Mouse (Mus musculus): ENCODE data around the gene Olfr73. TPM values are rescaled to one million over a fixed set of nuclear protein-coding genes. Genes with fewer than 3 reads are reported as not detected.
"Not testable (repeated sequence)": the region's sequence is repeated elsewhere in the genome, so short reads cannot be mapped to it uniquely, and the experiment has no call there.

Olfr73 gene
- not detected in 2 replicates for polyA plus RNA-seq (2014; fragmentation: Nextera tagmentation; extraction: Ambion mirVana)

DNA sequence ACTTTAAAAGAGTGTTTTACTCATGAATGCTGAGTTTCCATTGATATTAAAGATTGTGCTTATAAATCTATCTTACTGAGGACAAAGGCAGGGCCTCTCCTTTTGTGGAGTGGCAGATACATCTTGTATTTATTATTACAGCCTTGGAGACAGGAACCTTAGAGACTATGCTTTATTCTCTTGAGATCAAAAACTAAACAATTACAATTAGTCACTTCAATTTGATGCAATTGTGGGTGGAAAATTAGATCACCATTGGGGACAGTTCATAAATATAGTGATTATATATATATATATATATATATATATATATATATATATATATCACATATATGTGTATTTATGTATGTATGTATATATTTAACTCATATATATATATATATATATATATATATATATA is at the start of gene Olfr73:
Gene Olfr73 (minus strand): TSS at position 101 of the 400 bp plus-strand sequence.
- no peaks in the 10 kb centered on the region for H3K9me3 ChIP-seq (ENCODE audit: control insufficient read depth, low read length)
- no peak within 1 kb of the TSS for H3K4me2 ChIP-seq (ENCODE audit: low read length)
- H3K4me1 ChIP-seq (ENCODE audit: control insufficient read depth in 2 of 2, insufficient read depth in 2 of 2, low read length in 2 of 2), result no peaks in the 10 kb centered on the region
- no peak for ATAC-seq (ENCODE audit: insufficient number of reproducible peaks, insufficient read depth, low FRiP score, low read depth)
- no peak within 1 kb of the TSS for H3K27ac ChIP-seq (replicated peaks in 1 of 2; ENCODE audit: control insufficient read depth in 1 of 2, insufficient read depth in 1 of 2, low read depth in 2 of 2, low read length in 2 of 2)
- H3K36me3 ChIP-seq (ENCODE audit: control insufficient read depth, insufficient read depth, low read length), result no peaks in the 10 kb centered on the region
- H3K4me3 ChIP-seq (ENCODE audit: control insufficient read depth in 1 of 2, insufficient read depth in 1 of 2, low read depth in 1 of 2, low read length in 2 of 2), result no peak within 1 kb of the TSS
- no peaks in the 10 kb centered on the region for H3K27me3 ChIP-seq (ENCODE audit: control insufficient read depth, insufficient read depth, low read length)
- H3K9ac ChIP-seq (ENCODE audit: low read length), result no peak within 1 kb of the TSS

DNA sequence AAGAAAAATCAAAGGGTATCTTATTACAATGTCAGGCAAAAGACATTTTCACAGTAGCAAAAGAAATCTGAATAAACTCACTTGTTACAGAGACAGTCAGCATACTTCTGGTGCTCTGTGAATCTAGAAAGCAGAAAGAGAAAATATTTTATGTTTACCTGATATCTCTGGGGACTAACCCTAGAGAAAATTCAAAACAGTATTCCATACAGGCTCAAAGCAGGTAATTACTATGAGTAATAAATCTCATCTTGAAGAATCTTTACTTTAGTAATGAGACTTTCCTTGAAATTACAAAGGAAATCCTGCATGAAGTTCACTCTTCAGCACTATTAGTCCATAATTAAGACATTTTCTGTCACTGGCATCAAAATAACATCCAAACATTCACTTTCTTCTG is 34.2 kb upstream of the Olfr73 start, which contains the start of gene Olfr1163:
Gene Olfr1163 (minus strand): TSS at position 101 of the 400 bp plus-strand sequence.
- H3K27ac ChIP-seq (replicated peaks in 1 of 2; ENCODE audit: control insufficient read depth in 1 of 2, insufficient read depth in 1 of 2, low read depth in 2 of 2, low read length in 2 of 2), result no peak within 1 kb of the TSS
- H3K36me3 ChIP-seq (ENCODE audit: control insufficient read depth, insufficient read depth, low read length), result no peaks in the 10 kb centered on the region
- no peaks in the 10 kb centered on the region for H3K9me3 ChIP-seq (ENCODE audit: control insufficient read depth, low read length)
- no peak within 1 kb of the TSS for H3K9ac ChIP-seq (ENCODE audit: low read length)
- no peak within 1 kb of the TSS for H3K4me2 ChIP-seq (ENCODE audit: low read length)
- no peaks in the 10 kb centered on the region for H3K4me1 ChIP-seq (ENCODE audit: control insufficient read depth in 2 of 2, insufficient read depth in 2 of 2, low read length in 2 of 2)
- H3K4me3 ChIP-seq (ENCODE audit: control insufficient read depth in 1 of 2, insufficient read depth in 1 of 2, low read depth in 1 of 2, low read length in 2 of 2), result no peak within 1 kb of the TSS
- H3K27me3 ChIP-seq (ENCODE audit: control insufficient read depth, insufficient read depth, low read length), result no peaks in the 10 kb centered on the region
- no peak for ATAC-seq (ENCODE audit: insufficient number of reproducible peaks, insufficient read depth, low FRiP score, low read depth)

DNA sequence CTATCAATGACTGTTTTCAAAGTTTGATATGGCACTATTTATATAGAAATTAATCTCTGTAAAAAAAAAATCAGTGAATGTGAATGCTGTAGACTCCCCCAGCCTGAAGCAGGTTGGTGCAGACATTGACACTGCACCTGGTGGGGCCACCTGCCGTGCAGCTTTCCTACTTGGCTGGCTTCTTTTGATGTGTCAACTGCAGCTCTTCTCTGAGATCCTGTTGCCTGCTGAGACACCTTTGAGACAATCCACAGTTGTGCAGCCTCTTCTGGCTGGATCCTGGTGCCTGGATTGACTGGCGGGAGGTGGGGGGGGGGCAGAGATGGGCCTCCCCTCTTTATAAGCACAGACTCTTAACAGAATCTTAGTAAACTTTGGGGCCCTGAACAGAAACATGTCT is 26.1 kb upstream of the Olfr73 start:
- WGBS, result 77% methylated on average over 2 of the region's 2 CpGs
- H3K36me3 ChIP-seq (ENCODE audit: control insufficient read depth, insufficient read depth, low read length), result no peaks in the 10 kb centered on the region
- H3K27ac ChIP-seq (replicated peaks in 1 of 2; ENCODE audit: control insufficient read depth in 1 of 2, insufficient read depth in 1 of 2, low read depth in 2 of 2, low read length in 2 of 2), result no peak overlapping the region
- ATAC-seq (ENCODE audit: insufficient number of reproducible peaks, insufficient read depth, low FRiP score, low read depth), result no peak
- 0 out of 2 replicates have a peak, but pooled peaks cover 2% of the 10 kb centered on the region for H3K9me3 ChIP-seq (ENCODE audit: control insufficient read depth, low read length)
- H3K4me3 ChIP-seq (ENCODE audit: control insufficient read depth in 1 of 2, insufficient read depth in 1 of 2, low read depth in 1 of 2, low read length in 2 of 2), result no peak overlapping the region
- H3K4me2 ChIP-seq (ENCODE audit: low read length), result no peak overlapping the region
- no peaks in the 10 kb centered on the region for H3K27me3 ChIP-seq (ENCODE audit: control insufficient read depth, insufficient read depth, low read length)
- H3K9ac ChIP-seq (ENCODE audit: low read length), result no peak overlapping the region
- no peaks in the 10 kb centered on the region for H3K4me1 ChIP-seq (ENCODE audit: control insufficient read depth in 2 of 2, insufficient read depth in 2 of 2, low read length in 2 of 2)

DNA sequence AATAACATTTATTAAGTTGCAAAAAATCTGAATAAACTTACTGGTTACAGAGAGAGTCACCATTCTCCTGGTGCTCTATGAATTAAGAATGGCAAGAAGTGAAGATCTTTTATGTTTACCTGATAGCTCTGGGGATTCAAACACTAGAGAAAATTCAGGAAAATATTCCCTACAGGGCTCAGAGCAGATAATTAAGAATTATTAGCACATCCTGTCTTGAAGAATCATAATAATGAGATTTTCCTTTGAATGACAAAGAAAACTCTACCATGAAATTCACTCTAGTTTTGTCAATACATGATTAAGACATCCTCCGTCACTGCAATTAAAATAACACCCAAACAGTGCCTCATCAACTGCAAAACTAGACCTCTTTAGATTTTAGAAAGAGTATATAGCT is 13.5 kb upstream of the Olfr73 start, which contains the start of gene Olfr1162:
Gene Olfr1162 (minus strand): TSS at position 101 of the 400 bp plus-strand sequence.
- Histone ChIP-seq H3K9ac (ENCODE audit: low read length) (no peak within 1 kb of the TSS), H3K9me3 (ENCODE audit: control insufficient read depth, low read length) (no peaks in the 10 kb centered on the region), H3K4me3 (ENCODE audit: control insufficient read depth in 1 of 2, insufficient read depth in 1 of 2, low read depth in 1 of 2, low read length in 2 of 2) (no peak within 1 kb of the TSS), H3K4me2 (ENCODE audit: low read length) (no peak within 1 kb of the TSS), H3K4me1 (ENCODE audit: control insufficient read depth in 2 of 2, insufficient read depth in 2 of 2, low read length in 2 of 2) (no peaks in the 10 kb centered on the region), H3K36me3 (ENCODE audit: control insufficient read depth, insufficient read depth, low read length) (no peaks in the 10 kb centered on the region), H3K27me3 (ENCODE audit: control insufficient read depth, insufficient read depth, low read length) (no peaks in the 10 kb centered on the region), H3K27ac (replicated peaks in 1 of 2; ENCODE audit: control insufficient read depth in 1 of 2, insufficient read depth in 1 of 2, low read depth in 2 of 2, low read length in 2 of 2) (no peak within 1 kb of the TSS)
- no peak for ATAC-seq (ENCODE audit: insufficient number of reproducible peaks, insufficient read depth, low FRiP score, low read depth)
- 73% methylated on average over 1 of the region's 1 CpGs for WGBS

DNA sequence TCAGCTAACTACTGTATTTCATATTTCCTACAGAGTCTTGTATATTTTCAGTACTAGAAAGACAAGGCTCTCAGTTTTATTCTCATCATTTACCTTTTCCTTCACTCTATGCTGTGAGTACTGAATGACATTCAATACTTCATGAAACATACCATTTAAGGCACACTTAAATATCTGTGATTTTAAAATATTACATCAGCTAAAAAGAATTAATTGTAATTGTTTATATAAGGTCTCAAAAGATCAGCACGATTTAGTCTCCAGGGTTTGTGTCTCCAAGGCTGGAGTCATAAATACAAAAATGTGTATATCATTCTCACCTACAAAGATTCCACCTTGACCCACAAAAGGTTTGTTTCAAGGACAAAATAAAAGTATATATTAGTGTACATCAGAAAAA is 15.0 kb downstream of the Olfr73 start, which contains the start of gene Olfr1161:
Gene Olfr1161 (plus strand): TSS at position 301 of the 400 bp plus-strand sequence.
- ATAC-seq (ENCODE audit: insufficient number of reproducible peaks, insufficient read depth, low FRiP score, low read depth); H3K36me3 ChIP-seq (ENCODE audit: control insufficient read depth, insufficient read depth, low read length); H3K9ac ChIP-seq (ENCODE audit: low read length); H3K4me3 ChIP-seq (ENCODE audit: control insufficient read depth in 1 of 2, insufficient read depth in 1 of 2, low read depth in 1 of 2, low read length in 2 of 2); H3K4me2 ChIP-seq (ENCODE audit: low read length); H3K27ac ChIP-seq (replicated peaks in 1 of 2; ENCODE audit: control insufficient read depth in 1 of 2, insufficient read depth in 1 of 2, low read depth in 2 of 2, low read length in 2 of 2); H3K9me3 ChIP-seq (ENCODE audit: control insufficient read depth, low read length); H3K4me1 ChIP-seq (ENCODE audit: control insufficient read depth in 2 of 2, insufficient read depth in 2 of 2, low read length in 2 of 2); H3K27me3 ChIP-seq (ENCODE audit: control insufficient read depth, insufficient read depth, low read length): not testable (repeated sequence)
- 67% methylated on average over 1 of the region's 1 CpGs for WGBS

DNA sequence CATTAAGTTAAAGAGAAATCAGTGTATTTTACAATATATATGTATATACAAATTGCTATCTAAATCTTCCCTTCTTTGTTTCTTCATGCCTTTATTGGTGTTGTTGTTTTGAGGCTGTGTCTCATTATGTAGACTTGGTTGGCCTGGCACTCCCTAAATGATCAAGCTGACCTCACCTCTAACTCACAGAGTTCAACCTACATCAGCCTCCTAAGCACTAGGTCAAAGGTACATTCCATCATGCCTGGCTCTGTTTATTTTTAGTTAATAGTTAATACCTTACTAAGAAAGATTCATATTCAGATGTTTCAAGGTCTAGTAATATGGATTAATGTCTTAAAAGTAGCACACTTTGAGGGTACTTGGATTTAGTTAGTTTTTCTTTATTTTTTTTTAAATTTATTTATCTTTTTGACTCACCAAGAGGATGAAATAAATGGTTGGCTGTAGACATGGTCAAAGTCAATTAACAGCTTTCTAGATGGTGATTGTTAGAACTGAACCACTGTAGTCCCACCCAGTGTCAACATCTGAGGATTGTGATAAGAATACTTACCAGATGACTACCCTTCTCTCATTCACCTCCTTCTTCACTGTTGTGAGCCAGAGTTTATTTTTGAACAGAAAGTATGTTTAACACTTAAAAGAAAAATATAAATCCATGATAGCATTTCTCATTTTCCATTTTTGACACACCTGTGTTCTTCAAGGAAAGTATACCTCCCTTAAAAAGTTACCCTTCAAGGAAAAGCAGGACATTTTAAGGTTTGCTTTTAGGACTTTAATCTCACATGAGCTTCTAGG is 29.8 kb downstream of the Olfr73 start, which contains the start of gene Olfr1160:
Gene Olfr1160 (minus strand): TSS at position 754 of the 804 bp plus-strand sequence.
- Histone ChIP-seq H3K27me3 (ENCODE audit: control insufficient read depth, insufficient read depth, low read length) (no peaks in the 10 kb centered on the region), H3K4me3 (ENCODE audit: control insufficient read depth in 1 of 2, insufficient read depth in 1 of 2, low read depth in 1 of 2, low read length in 2 of 2) (no peak within 1 kb of the TSS), H3K9ac (ENCODE audit: low read length) (no peak within 1 kb of the TSS), H3K9me3 (ENCODE audit: control insufficient read depth, low read length) (no peaks in the 10 kb centered on the region), H3K4me2 (ENCODE audit: low read length) (no peak within 1 kb of the TSS), H3K27ac (replicated peaks in 1 of 2; ENCODE audit: control insufficient read depth in 1 of 2, insufficient read depth in 1 of 2, low read depth in 2 of 2, low read length in 2 of 2) (no peak within 1 kb of the TSS), H3K36me3 (ENCODE audit: control insufficient read depth, insufficient read depth, low read length) (no peaks in the 10 kb centered on the region), H3K4me1 (ENCODE audit: control insufficient read depth in 2 of 2, insufficient read depth in 2 of 2, low read length in 2 of 2) (no peaks in the 10 kb centered on the region)
- ATAC-seq (ENCODE audit: insufficient number of reproducible peaks, insufficient read depth, low FRiP score, low read depth), result no peak

DNA sequence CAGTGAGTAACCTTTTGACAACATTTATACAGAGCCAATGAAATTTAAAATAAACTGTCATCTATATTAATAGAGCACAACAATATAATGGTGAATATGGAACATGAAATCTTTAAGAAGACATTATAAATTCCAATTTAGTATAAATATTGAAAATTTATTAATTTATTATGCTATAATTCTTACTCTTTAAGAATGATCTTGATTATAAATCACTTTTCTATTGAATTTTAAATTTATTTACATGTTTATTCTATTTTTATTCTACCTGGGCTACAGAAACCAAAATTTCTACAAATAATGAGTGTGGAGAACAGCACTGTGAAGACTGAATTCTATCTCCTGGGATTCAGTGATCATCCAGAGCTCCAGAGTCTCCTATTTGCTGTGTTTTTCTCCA is 47.7 kb downstream of the Olfr73 start, which contains the start of gene Olfr1158:
Gene Olfr1158 (plus strand): TSS at position 301 of the 400 bp plus-strand sequence.
- no peak for ATAC-seq (ENCODE audit: insufficient number of reproducible peaks, insufficient read depth, low FRiP score, low read depth)
- Histone ChIP-seq H3K9ac (ENCODE audit: low read length) (no peak within 1 kb of the TSS), H3K4me1 (ENCODE audit: control insufficient read depth in 2 of 2, insufficient read depth in 2 of 2, low read length in 2 of 2) (no peaks in the 10 kb centered on the region)

More for the DNA sequence above, 47.7 kb downstream of the Olfr73 start, which contains the start of gene Olfr1158:
- no peak within 1 kb of the TSS for H3K4me3 ChIP-seq (ENCODE audit: control insufficient read depth in 1 of 2, insufficient read depth in 1 of 2, low read depth in 1 of 2, low read length in 2 of 2)
- no peaks in the 10 kb centered on the region for H3K9me3 ChIP-seq (ENCODE audit: control insufficient read depth, low read length)
- H3K36me3 ChIP-seq (ENCODE audit: control insufficient read depth, insufficient read depth, low read length), result no peaks in the 10 kb centered on the region
- H3K27me3 ChIP-seq (ENCODE audit: control insufficient read depth, insufficient read depth, low read length), result no peaks in the 10 kb centered on the region
- no peak within 1 kb of the TSS for H3K4me2 ChIP-seq (ENCODE audit: low read length)
- H3K27ac ChIP-seq (replicated peaks in 1 of 2; ENCODE audit: control insufficient read depth in 1 of 2, insufficient read depth in 1 of 2, low read depth in 2 of 2, low read length in 2 of 2), result no peak within 1 kb of the TSS
